Mouse (Mus musculus) T-helper 2 cell (primary cell): ENCODE measurements around the gene Nrp1.

Source experiments
- in situ Hi-C: fragments of 300-600 bp; cut with MboI, MseI; formaldehyde crosslinking; loops from one replicate; pipeline ENCODE4 v1.15.1; 2025; ENCODE audit warnings: high pct_unique_total_duplicates

The Nrp1 gene

GRCm38 (mm10) chr8:128498836-128499235, 140.4 kb downstream of the Nrp1 start:
- in situ Hi-C loops, result loop anchor here (10.0 kb wide), 2 partner anchors 144 to 914 kb away; partner anchors contain the start of gene Nrp1

DNA sequence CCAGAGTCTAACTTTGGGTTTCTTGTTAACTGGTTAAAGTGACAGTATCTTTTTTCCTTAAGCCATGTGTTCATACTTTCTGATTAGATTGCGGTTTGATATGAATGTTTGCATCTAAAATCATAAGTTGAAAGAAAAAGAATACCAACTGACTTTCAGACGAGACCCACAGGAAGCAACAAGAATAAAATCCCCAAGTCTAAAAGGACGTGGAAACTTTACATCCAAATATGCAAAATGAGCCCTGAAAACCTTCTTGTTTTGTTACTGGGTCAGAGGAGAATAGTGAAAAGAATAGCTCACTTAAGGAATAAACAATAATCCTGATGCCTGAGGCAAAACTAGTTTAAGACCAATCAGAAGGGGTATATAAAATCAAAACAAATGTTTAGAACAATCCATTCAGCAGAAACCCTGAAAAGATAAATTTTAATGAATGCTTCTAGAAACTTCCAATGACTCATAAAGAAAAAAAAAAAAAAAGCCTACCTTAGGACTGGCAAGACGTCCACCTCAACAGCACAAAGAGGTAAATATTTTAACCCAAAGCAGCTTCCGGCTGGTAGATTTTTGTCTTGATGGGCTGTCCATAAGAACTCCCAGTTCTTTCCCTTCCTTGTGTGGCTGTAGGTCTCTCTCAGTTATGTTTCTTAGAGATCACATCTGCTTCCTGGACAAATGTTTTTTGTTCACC, 145.9 kb downstream of the Nrp1 start:
- in situ Hi-C loops, result no loop called here

- in situ Hi-C loops, result loop anchor here (5.0 kb wide), 1 partner anchor 41 kb away; no protein-coding TSS in a partner anchor
These were observed 147.5 kb downstream of the Nrp1 start for GRCm38 (mm10) chr8:128505866-128506265.

- in situ Hi-C loops, result loop anchor here (5.0 kb wide), 1 partner anchor 39 kb away; no protein-coding TSS in a partner anchor
These were observed 150.3 kb downstream of the Nrp1 start for GRCm38 (mm10) chr8:128508723-128509122.

GRCm38 (mm10) chr8:128511021-128511420, 152.6 kb downstream of the Nrp1 start:
- in situ Hi-C loops, result loop anchor here (10.0 kb wide), 2 partner anchors 174 to 204 kb away; partner anchors contain the start of gene Itgb1

- in situ Hi-C loops, result loop anchor here (10.0 kb wide), 2 partner anchors 173 to 203 kb away; partner anchors contain the start of gene Itgb1
These were observed 153.3 kb downstream of the Nrp1 start for GRCm38 (mm10) chr8:128511732-128512131.

DNA sequence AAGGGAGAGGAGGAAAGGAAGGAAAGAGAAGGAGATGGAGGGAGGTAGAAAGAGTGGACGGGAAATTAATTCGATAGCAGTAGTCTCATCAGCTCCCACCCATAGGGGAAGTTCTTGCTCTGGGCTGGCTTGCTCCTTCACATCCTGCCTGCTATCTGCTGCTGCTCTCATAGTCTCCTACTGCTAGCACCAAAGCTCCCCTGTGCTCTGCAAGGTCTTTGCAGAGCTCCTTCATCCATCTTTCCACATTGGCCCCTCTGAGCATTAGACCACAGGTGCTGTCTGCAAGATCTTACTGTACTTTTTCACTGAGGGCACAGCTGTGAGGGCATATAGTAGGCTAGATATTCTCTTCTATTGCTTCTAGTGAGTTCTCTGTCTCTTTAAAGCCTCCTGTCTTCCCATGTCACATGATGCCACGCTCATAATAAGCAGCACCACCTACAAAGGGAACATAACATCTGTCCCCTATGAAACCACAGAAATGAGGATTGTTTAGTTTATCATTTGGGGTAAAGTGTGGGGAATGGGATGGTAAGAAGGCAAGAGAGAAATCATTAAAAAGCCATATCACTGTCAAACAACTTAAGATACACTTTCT, 158.5 kb downstream of the Nrp1 start:
- in situ Hi-C loops, result loop anchor here (10.0 kb wide), 2 partner anchors 168 to 198 kb away; partner anchors contain the start of gene Itgb1

- in situ Hi-C loops, result loop anchor here (10.0 kb wide), 2 partner anchors 167 to 197 kb away; partner anchors contain the start of gene Itgb1
These were observed 159.2 kb downstream of the Nrp1 start for GRCm38 (mm10) chr8:128517546-128518102.

DNA sequence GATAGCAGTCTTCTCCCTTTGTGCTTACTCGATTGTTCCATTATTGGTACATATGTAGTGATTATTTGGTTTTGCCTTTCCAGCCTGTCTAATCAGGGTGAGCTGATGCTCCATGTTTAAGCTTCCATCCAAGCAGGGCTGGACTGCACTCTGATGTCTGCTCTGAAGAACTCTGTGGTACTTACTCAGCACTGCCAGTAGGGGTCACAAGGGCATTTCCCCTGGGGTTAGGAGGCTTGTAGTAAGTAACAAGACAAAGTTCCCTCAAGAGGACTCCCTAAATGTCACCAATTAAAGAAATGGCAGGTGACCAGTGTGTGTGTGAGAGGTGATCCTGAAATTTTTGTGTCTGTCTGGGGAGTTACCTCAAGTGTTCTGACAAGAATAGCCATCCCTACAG, 161.0 kb downstream of the Nrp1 start:
- in situ Hi-C loops, result loop anchor here (10.0 kb wide), 2 partner anchors 165 to 195 kb away; partner anchors contain the start of gene Itgb1

DNA sequence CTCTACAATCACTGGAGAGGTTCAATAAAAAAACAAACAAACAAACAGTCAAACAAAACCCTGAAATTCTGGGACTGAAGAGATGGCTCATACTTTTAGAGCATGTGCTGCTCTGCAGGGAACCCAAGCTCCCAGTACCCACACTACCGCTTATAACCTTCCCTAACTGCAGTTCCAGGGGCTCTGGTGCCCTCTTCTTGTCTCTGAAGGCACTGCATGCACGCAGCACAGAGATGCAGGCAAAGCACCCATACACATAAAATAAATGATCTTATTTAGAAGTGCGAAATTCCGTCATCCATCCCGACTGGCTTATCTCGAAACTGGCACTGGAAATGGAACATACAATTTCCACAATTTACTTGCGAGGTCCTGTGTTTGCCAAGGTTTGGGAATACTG, 165.4 kb downstream of the Nrp1 start:
- in situ Hi-C loops, result no loop called here

DNA sequence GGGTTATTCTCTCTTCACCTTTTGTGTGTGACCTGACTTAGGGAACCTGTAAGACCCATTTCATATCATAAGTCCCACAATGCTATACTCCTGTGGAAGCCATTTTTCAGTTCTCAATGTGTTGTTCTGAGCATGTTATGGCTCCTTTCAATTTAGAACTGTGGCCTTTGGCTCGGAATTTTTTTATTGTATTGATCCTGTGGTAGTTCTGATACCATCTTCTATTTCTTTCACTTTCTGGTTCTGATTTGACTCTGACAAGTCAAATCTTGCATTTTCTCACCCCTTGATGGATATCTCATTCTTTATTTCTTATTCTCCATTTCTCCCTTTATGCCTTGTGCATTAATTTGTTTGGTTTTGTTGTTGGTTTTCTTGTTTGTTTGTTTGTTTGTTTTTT, 167.5 kb downstream of the Nrp1 start:
- in situ Hi-C loops, result no loop called here

DNA sequence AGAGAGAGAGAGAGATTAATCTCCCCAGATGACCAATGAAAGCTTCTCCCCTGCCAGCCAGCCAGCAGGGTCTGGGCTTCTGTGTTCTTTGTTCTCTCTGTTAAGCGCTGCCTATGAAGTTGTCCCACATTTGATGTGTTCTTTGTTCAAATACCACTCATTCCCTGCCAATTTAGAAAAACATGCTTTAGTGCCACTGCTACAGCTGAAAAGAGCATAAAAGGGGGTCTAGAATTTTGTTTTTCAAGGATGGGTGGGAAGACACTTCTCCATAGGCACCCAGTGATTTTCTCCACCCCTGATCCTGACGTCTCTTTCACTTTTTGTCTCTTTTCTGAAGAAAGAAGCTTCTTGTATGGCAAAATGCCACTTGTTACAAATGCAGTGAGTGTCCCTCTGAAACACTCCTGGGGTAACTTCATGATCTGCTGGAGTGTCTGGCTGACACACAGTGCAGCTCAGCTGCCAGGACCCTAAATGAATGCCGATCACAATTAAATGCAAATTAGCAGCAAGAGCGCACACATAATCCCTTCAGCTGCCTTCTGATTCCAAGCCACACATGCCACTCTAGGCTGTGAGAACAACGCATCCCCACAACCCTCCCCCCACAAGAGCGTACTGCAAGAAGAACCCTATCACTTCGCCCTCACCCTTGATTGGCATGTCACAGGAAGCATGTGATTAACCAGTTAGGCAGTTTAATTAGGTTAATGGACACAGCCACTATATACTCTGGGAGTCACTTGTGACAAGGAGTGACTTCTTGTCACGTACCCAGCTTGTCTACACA, 170.4 kb downstream of the Nrp1 start:
- in situ Hi-C loops, result no loop called here

- in situ Hi-C loops, result loop anchor here (10.0 kb wide), 1 partner anchor 170 kb away; no protein-coding TSS in a partner anchor
These were observed 176.1 kb downstream of the Nrp1 start for GRCm38 (mm10) chr8:128534442-128534871.

DNA sequence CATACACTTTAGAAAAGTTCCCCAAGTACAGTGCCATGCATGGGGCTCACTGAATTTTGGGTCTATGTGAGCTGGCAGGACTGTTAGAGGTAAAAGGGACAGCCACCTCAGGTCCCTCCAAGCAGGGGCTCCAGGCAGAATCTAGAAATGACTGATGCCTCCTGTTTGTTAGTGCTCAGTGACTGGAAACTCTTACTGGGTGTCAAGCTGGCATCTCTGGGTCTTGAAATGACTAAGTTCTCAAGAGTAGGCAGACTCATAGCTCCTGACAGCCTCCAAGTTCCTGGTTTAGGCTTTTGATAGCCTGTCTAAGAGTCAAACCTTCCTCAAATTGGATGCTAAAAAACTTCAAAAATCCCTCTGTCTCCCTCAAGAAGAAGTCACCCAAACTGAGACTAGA, 177.3 kb downstream of the Nrp1 start:
- in situ Hi-C loops, result loop anchor here (10.0 kb wide), 1 partner anchor 169 kb away; no protein-coding TSS in a partner anchor

- in situ Hi-C loops, result loop anchor here (10.0 kb wide), 1 partner anchor 166 kb away; no protein-coding TSS in a partner anchor
These were observed 180.0 kb downstream of the Nrp1 start for GRCm38 (mm10) chr8:128538378-128538777.

GRCm38 (mm10) chr8:128541355-128542090, 183.1 kb downstream of the Nrp1 start:
- in situ Hi-C loops, result no loop called here

GRCm38 (mm10) chr8:128544128-128544846, 185.9 kb downstream of the Nrp1 start:
- in situ Hi-C loops, result no loop called here

GRCm38 (mm10) chr8:128546287-128546686, 187.9 kb downstream of the Nrp1 start:
- in situ Hi-C loops, result loop anchor here (5.0 kb wide), 1 partner anchor 39 kb away; no protein-coding TSS in a partner anchor

DNA sequence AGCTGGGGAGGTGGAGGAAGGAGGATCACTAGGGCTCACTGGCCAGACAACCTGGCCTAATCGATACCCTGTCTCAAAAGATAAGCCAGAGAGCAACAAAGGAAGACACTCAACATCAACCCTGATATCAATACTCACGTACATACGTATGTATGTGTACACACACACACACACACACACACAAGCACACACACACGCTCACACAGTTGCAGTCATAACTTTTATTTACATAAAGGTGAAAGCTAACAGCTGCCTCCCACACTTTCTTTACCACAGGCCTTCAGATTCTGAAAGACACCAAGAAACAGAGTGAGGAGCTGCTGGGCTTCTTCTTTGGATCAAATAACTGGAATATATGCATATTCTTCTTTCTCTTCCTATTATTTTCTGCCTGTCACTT, 189.0 kb downstream of the Nrp1 start:
- in situ Hi-C loops, result loop anchor here (5.0 kb wide), 1 partner anchor 40 kb away; no protein-coding TSS in a partner anchor

- in situ Hi-C loops, result loop anchor here (5.0 kb wide), 1 partner anchor 42 kb away; no protein-coding TSS in a partner anchor
These were observed 191.3 kb downstream of the Nrp1 start for GRCm38 (mm10) chr8:128549738-128550137.
